Mouse (Mus musculus): ENCODE measurements around the gene Syn3. TPM values are rescaled to one million over a fixed set of nuclear protein-coding genes. Genes with fewer than 3 reads are reported as not detected.
"Not testable (repeated sequence)": the region's sequence is repeated elsewhere in the genome, so short reads cannot be mapped to it uniquely, and the experiment has no call there.

The Syn3 gene
- polyA plus RNA-seq (2015; fragmentation: Nextera tagmentation; extraction: Ambion mirVana) = 29.9 and 31.3 TPM in 2 replicates

DNA sequence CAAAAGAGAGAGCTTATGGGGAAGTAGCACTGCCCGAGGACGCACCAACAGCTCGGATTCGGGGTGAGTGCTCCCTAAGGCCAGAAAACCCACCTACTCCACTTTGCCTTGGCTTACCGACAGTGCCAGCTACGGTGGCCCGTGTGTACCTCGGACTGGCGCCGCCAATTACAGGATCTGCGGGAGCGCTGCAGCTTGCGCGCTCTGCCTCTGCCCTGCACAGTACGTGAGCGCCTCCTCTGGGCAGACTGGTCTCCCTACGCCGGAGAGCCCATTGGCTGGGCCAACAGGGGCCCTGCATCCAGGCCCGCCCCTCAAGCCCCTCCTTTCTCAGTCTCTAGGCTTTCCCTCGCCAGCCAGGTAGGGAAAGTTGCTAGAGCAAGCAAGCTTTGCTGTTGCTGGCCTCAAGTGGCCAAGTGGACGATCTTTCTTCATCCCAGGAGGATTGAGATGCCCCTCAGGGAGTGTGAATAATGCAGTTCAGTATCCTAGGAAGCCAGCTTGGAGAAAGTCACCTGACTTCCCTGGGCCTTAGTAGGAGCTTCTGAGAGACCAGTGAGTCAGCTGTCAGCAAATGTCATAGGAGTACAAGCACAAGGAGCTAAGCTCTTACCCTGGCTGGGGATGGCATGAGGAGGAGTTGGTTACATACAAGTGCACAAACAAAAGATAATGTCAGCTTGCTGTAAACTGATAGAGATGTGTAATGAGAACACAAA is at the start of gene Syn3:
TSS of gene Syn3 (minus strand) at position 224 of the 719 bp plus-strand sequence.
- Histone ChIP-seq H3K4me3 (ENCODE audit: low read length) (peak within 1 kb of the TSS; percentile 71), H3K27me3 (replicated peaks; ENCODE audit: control insufficient read depth, insufficient read depth, low read length) (no peaks in the 10 kb centered on the region), H3K9ac (ENCODE audit: low read depth, low read length) (peak within 1 kb of the TSS; percentile 85), H3K36me3 (ENCODE audit: control insufficient read depth, insufficient read depth, low read length) (no peaks in the 10 kb centered on the region), H3K4me2 (ENCODE audit: low read length) (peak within 1 kb of the TSS; percentile 74), H3K4me1 (ENCODE audit: control insufficient read depth, insufficient read depth, low read depth, low read length) (peaks cover 14% of the 10 kb centered on the region), H3K27ac (ENCODE audit: low read depth, low read length) (peak within 1 kb of the TSS; percentile 79), H3K9me3 (ENCODE audit: control insufficient read depth, low read length) (no peaks in the 10 kb centered on the region)
- 0% methylated on average over 21 of the region's 21 CpGs for WGBS
- peak; percentile 99 for ATAC-seq

DNA sequence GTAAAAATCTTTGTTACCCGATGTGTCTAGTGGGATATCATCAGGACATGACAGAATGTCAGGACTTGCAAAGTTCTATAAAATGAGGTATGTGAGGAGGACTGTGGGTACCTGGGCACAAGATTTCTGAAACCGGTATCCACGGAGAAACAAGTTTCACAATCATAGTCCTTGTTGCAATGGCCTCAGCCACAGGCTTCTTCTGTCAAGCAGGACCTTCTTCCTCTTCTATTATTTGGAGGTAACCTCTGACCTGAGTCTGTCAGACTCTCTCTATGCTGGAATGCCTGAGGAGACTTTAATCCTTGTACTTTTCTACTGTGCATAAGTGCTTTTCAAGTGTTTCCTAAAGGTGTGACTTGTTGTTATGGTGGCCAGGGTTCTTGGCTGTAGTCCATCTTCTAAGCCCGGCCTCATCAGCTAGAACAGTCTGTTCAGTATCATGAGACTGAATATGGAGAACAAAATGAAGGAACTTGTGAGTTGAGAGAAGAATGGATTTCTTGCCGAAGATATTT is 27.7 kb upstream of the Syn3 start:
- H3K4me1 ChIP-seq (ENCODE audit: control insufficient read depth, insufficient read depth, low read depth, low read length); ATAC-seq; H3K27ac ChIP-seq (ENCODE audit: low read depth, low read length); H3K9me3 ChIP-seq (ENCODE audit: control insufficient read depth, low read length); H3K27me3 ChIP-seq (replicated peaks; ENCODE audit: control insufficient read depth, insufficient read depth, low read length); H3K36me3 ChIP-seq (ENCODE audit: control insufficient read depth, insufficient read depth, low read length); H3K4me2 ChIP-seq (ENCODE audit: low read length); H3K4me3 ChIP-seq (ENCODE audit: low read length); H3K9ac ChIP-seq (ENCODE audit: low read depth, low read length): not testable (repeated sequence)
- WGBS = 89% methylated on average over 2 of the region's 5 CpGs

DNA sequence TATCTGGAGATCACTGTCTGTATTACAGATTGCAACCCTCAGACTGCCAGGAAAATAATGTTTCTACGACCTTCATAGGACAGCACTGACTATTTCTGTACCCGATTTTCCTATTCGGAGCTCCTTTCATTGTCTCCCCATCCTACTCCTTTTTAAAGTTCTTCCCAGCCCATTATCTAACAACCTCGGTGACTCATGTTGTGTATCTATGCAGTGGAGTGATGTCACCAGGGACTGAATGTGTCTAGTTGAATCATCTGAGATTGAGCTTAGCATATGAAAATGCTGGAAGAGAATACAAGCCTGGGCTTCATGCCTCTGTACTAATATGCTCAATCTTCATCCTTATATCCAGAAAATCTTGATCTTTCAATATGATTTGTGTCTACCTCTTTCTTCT is 15.1 kb upstream of the Syn3 start:
- Histone ChIP-seq H3K9me3 (ENCODE audit: control insufficient read depth, low read length) (no peaks in the 10 kb centered on the region), H3K9ac (ENCODE audit: low read depth, low read length) (no peak overlapping the region), H3K4me3 (ENCODE audit: low read length) (no peak overlapping the region), H3K36me3 (ENCODE audit: control insufficient read depth, insufficient read depth, low read length) (no peaks in the 10 kb centered on the region), H3K27ac (ENCODE audit: low read depth, low read length) (no peak overlapping the region), H3K27me3 (replicated peaks; ENCODE audit: control insufficient read depth, insufficient read depth, low read length) (no peaks in the 10 kb centered on the region), H3K4me2 (ENCODE audit: low read length) (no peak overlapping the region), H3K4me1 (ENCODE audit: control insufficient read depth, insufficient read depth, low read depth, low read length) (no peaks in the 10 kb centered on the region)
- WGBS = 91% methylated on average over 4 of the region's 4 CpGs
- no peak for ATAC-seq

DNA sequence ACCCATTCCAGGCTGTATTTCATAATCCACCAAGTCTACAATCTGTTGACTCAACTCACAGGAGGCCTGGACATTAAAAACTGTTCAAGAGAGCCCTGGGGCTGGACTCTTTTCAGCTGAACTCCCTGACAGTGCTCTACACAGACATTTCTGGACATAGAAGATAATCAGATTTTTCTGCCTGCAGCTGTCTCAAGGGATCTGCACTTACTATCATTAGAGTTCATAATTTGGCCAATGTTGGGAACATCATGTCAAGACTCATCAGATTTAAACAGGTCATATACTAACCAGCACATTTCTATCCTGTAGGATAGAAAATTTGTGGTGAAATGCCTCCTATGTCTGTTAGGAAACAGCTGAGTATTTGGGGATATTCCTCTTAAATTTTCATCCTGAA is 12.2 kb upstream of the Syn3 start:
- ATAC-seq = no peak

DNA sequence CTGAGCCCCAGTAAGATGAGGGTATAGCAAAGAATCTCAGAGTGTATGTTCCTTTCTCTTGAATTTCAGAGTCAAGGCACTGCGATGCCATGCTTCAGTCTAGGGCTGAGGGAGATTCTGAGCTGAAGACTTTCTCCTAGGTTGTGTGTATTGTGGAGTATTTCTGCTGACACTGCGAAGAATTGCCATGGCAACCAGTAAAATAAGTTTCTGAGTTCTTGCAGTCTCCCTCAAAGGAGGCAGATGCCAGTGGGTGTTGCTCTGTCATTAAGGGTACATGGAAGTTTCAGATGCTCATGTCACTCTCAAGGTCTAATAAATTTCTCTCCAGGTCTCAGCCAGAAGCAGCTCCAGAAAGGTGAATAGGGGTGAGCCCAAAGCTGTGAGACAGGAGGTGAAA is 3.4 kb upstream of the Syn3 start:
- Histone ChIP-seq H3K4me3 (ENCODE audit: low read length) (no peak overlapping the region), H3K27ac (ENCODE audit: low read depth, low read length) (no peak overlapping the region), H3K9ac (ENCODE audit: low read depth, low read length) (no peak overlapping the region), H3K4me2 (ENCODE audit: low read length) (no peak overlapping the region), H3K4me1 (ENCODE audit: control insufficient read depth, insufficient read depth, low read depth, low read length) (peaks cover 12% of the 10 kb centered on the region), H3K9me3 (ENCODE audit: control insufficient read depth, low read length) (no peaks in the 10 kb centered on the region), H3K27me3 (replicated peaks; ENCODE audit: control insufficient read depth, insufficient read depth, low read length) (no peaks in the 10 kb centered on the region), H3K36me3 (ENCODE audit: control insufficient read depth, insufficient read depth, low read length) (no peaks in the 10 kb centered on the region)
- ATAC-seq = no peak
- 77% methylated on average over 2 of the region's 2 CpGs for WGBS

More for the DNA sequence above, 12.2 kb upstream of the Syn3 start:
- Histone ChIP-seq H3K27ac (ENCODE audit: low read depth, low read length) (no peak overlapping the region), H3K4me3 (ENCODE audit: low read length) (no peak overlapping the region), H3K27me3 (replicated peaks; ENCODE audit: control insufficient read depth, insufficient read depth, low read length) (no peaks in the 10 kb centered on the region), H3K36me3 (ENCODE audit: control insufficient read depth, insufficient read depth, low read length) (no peaks in the 10 kb centered on the region), H3K4me1 (ENCODE audit: control insufficient read depth, insufficient read depth, low read depth, low read length) (no peaks in the 10 kb centered on the region), H3K4me2 (ENCODE audit: low read length) (no peak overlapping the region), H3K9me3 (ENCODE audit: control insufficient read depth, low read length) (no peaks in the 10 kb centered on the region), H3K9ac (ENCODE audit: low read depth, low read length) (no peak overlapping the region)

DNA sequence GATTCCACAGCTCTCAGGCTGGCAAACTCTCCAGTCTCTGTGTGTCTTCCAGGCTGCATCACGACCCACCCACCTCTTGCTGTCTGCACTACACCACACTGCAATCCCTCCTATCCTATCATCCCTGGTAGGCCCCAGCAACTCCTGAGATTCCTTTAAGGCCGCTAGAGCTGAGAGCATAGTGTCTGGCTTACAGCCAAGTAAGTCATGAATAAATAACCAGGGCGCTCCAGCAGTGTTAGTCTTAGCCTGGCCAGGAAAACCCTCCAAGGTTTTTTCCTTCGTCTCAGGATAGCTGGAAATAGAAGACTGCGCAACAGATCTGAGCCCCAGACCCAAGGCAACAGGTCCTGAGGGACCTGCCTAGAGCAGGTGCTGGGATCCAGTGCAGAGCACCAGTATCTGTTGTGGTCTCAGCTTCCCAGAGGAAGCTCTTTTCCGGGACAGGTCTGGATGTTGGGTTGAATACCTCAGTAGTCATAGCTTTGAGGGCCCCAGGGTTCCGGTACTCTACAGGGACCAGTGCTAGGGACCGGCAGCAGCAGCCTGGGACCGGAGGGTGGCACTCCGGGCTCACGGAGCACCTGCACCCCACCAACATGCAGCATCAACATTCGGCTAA is 534 bp downstream of the Syn3 start:
- Histone ChIP-seq H3K27ac (ENCODE audit: low read depth, low read length) (peak overlapping the region; percentile 79), H3K27me3 (replicated peaks; ENCODE audit: control insufficient read depth, insufficient read depth, low read length) (no peaks in the 10 kb centered on the region), H3K9ac (ENCODE audit: low read depth, low read length) (peak overlapping the region; percentile 85), H3K4me3 (ENCODE audit: low read length) (peak overlapping the region; percentile 71), H3K4me1 (ENCODE audit: control insufficient read depth, insufficient read depth, low read depth, low read length) (peaks cover 14% of the 10 kb centered on the region), H3K4me2 (ENCODE audit: low read length) (peak overlapping the region; percentile 74), H3K36me3 (ENCODE audit: control insufficient read depth, insufficient read depth, low read length) (no peaks in the 10 kb centered on the region), H3K9me3 (ENCODE audit: control insufficient read depth, low read length) (no peaks in the 10 kb centered on the region)
- ATAC-seq = peak; percentile 86
- under 1% methylated on average over 12 of the region's 12 CpGs for WGBS

DNA sequence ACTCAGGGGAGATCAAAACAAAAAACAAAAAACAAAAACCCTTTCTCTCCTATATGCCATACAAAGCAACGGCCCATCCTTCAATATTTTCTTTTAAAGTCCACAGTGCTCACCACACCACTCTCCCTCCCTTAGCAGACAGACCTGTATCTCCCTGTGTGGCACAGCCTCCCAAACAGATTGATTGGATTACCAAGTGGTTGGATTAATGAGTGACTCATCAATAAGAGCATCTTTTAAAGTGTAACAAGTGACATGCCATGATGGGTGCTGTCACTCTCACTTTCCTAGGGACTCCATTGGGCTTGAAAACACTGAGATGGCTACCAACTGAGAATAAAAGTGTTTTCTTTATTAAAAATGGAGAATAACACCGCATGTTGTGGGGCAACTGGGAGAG is 2.8 kb downstream of the Syn3 start:
- Histone ChIP-seq H3K27ac (ENCODE audit: low read depth, low read length) (no peak overlapping the region), H3K9me3 (ENCODE audit: control insufficient read depth, low read length) (no peaks in the 10 kb centered on the region), H3K9ac (ENCODE audit: low read depth, low read length) (no peak overlapping the region), H3K4me3 (ENCODE audit: low read length) (no peak overlapping the region), H3K27me3 (replicated peaks; ENCODE audit: control insufficient read depth, insufficient read depth, low read length) (no peaks in the 10 kb centered on the region), H3K36me3 (ENCODE audit: control insufficient read depth, insufficient read depth, low read length) (no peaks in the 10 kb centered on the region), H3K4me1 (ENCODE audit: control insufficient read depth, insufficient read depth, low read depth, low read length) (peaks cover 14% of the 10 kb centered on the region), H3K4me2 (ENCODE audit: low read length) (no peak overlapping the region)
- no peak for ATAC-seq
- 83% methylated on average over 2 of the region's 2 CpGs for WGBS

DNA sequence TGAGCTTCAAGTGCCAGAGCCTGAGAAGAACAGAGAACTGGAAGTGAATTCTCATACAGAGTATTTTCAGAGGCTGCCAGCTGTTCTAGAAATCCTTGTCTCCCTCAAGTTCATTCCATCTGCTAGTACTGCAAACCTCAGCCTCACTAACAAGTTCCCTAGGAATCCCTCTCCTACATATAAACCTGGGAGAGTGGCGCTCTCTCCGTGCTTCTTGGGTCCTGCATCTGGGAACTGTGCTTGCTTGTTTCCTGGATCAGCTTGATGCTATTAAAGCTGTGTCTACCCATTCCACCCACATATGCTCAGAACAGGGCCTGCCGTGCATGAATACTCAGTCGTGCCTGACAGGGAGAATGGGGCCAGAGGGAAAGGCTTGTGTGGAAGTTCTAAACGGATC is 5.6 kb downstream of the Syn3 start:
- Histone ChIP-seq H3K36me3 (ENCODE audit: control insufficient read depth, insufficient read depth, low read length) (no peaks in the 10 kb centered on the region), H3K9ac (ENCODE audit: low read depth, low read length) (no peak overlapping the region), H3K4me1 (ENCODE audit: control insufficient read depth, insufficient read depth, low read depth, low read length) (peaks cover 20% of the 10 kb centered on the region), H3K27me3 (replicated peaks; ENCODE audit: control insufficient read depth, insufficient read depth, low read length) (no peaks in the 10 kb centered on the region), H3K4me2 (ENCODE audit: low read length) (no peak overlapping the region), H3K4me3 (ENCODE audit: low read length) (no peak overlapping the region), H3K27ac (ENCODE audit: low read depth, low read length) (no peak overlapping the region), H3K9me3 (ENCODE audit: control insufficient read depth, low read length) (no peaks in the 10 kb centered on the region)
- no peak for ATAC-seq
- 81% methylated on average over 5 of the region's 5 CpGs for WGBS

DNA sequence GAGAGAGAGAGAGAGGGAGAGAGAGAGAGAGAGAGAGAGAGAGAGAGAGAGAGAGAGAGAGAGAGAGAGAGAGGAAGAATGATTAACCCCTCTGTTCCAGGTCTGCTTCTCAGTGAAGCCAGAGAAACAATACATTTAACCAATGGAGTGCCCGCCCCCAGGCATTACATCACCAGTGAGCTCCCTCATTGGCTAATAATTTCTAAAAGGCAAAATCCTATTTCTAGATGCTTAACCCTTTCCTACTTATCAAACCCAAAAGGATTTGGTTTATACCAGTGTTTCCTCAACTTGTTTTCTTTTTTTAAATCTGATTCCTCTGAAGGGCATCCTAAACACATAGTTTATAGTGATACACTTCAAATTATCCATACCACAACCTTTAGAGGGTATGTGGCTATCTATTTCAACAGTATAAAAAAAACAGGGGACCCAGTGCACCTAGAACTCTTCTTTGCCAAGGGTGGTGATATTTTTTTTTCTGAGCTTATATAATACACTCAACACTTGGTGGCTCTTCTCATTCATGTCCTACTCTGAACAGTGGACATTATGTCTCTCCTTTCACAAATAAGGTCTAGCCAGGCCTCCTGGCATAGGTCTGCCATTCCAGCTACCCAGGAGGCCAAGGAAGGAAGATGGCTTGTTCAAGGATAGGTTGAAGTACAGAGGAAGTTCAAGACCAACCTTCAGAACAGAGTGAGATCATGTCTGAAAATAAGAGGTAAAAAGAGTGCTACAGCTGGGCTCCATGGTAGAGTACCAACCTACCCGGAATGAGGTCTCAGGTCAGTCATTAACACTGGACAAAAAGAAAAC is 6.4 kb downstream of the Syn3 start:
- Histone ChIP-seq H3K9ac (ENCODE audit: low read depth, low read length) (peak overlapping the region; percentile 72), H3K27ac (ENCODE audit: low read depth, low read length) (peak overlapping the region; percentile 89), H3K4me1 (ENCODE audit: control insufficient read depth, insufficient read depth, low read depth, low read length) (peaks cover 12% of the 10 kb centered on the region), H3K27me3 (replicated peaks; ENCODE audit: control insufficient read depth, insufficient read depth, low read length) (no peaks in the 10 kb centered on the region), H3K36me3 (ENCODE audit: control insufficient read depth, insufficient read depth, low read length) (no peaks in the 10 kb centered on the region), H3K4me2 (ENCODE audit: low read length) (peak overlapping the region; percentile 51), H3K9me3 (ENCODE audit: control insufficient read depth, low read length) (no peaks in the 10 kb centered on the region), H3K4me3 (ENCODE audit: low read length) (peak overlapping the region; percentile 49)
- ATAC-seq = peak; percentile 95
- WGBS = 43% methylated on average over 2 of the region's 2 CpGs

Measured in hindbrain, embryonic 16.5 days (tissue).